Mouse (Mus musculus) mouse trophoblast stem cell (cell line): Measurements from ENCODE around the gene Ddx59.

Experiments
- in situ Hi-C, 2 experiments: fragments of 300-500 bp; cut with MseI, MboI; formaldehyde crosslinking; loops; 2 replicates in 1 of 2; 3 replicates in 1 of 2; pipeline ENCODE4 v1.15.1; 2025

Gene Ddx59

DNA sequence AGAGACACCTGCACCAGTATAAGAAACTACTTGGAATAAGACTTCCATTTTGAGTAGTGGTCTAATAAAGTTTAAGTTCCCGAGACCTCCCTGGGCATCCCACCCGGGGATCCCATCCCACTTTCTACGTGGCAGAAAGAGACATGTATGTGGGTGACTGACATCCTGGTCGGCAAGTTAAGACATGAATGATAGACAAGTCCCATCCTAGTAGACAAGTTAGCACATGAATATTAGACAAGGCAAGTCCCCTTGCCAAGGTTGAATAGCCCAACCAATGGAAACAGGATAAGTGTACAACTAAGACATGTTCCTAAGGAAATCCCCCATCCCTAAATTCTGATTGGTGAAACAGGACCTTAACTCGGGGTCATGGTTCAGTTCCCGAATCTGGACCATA, 34.5 kb downstream of the Ddx59 start:
- in situ Hi-C loops = no loop called here

- in situ Hi-C loops = no loop called here
Measured at GRCm38 (mm10) chr1:136450206-136450605, 35.1 kb downstream of the Ddx59 start.

- in situ Hi-C loops = no loop called here
Measured at GRCm38 (mm10) chr1:136452421-136452820, 37.4 kb downstream of the Ddx59 start.

DNA sequence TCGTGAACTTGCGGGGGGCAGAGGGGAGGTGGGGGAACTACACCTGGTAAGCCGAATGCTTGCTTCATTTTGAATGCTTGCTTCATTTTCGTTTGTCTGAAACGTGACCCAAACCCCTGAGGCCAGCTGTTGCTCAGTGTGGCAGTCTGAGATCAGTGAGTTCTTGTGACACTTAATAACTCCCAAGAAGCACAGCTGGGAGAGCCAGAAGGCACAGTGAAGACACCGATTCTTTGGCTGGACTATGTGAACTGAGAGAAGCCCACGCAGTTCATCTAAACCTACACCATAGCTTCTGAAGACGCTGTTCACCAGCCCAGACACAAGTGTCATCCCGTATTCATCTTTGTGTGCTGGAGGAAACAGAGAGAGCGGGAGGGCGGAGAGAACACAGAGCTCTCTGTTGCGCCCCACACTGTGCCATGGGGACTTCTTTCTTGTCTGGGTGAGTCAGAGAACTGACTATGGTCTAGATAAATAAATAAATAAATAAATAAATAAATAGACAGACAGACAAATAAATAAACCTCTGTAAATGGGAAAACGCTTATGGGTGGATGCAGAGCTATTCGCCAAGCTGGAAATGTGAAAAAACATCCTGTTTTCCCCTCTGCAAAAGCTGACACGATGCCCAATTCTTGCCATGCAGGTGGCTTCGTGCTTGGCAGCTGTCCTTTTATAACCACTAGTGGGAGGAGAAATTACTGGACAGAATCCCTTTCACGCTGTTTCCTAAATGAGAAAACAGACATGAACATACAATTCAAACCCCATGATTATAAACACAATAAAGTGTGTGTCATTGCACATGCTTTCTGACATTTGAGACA, 40.9 kb downstream of the Ddx59 start:
- in situ Hi-C loops = no loop called here

DNA sequence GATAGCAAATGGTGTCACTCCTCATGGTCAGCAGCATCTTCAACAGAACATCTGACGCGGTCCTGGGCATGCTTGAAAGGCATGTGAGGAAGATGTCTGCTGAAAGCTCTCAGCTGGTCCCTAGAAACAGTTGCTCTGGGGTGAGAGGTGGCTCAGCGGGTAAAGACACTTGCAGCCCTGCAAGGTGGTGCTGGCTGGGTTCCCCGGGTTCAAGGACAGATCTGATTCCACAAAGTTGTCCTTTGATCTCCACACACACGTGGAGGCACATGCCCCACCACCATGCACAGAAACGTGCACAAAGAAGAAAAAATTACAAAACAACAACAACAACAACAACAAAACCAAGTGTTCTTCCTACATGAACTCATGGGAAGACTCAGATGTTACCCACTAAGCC, 41.7 kb downstream of the Ddx59 start:
- in situ Hi-C loops = no loop called here

DNA sequence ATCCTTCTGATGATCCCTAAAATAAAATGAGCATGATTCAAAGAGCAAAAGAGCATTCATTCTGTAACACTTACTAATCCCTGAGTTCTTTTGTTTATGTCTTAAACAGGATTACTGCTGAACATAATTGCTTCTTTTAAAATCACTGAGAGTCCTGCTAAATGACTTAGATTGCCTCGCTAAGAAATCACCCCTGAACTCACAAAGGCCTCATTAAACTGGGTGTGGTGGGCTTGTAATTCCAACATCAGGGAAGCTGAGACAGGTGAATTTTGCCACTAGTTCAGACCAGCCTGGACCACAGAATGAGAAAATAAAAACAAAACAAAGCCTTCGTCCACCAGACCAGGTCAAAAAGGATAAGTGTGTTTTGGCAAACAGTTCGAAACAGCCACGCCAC, 42.3 kb downstream of the Ddx59 start:
- in situ Hi-C loops = no loop called here

GRCm38 (mm10) chr1:136458691-136459245, 43.7 kb downstream of the Ddx59 start:
- in situ Hi-C loops = no loop called here

- in situ Hi-C loops = no loop called here
Measured at GRCm38 (mm10) chr1:136462443-136462842, 47.4 kb downstream of the Ddx59 start.

DNA sequence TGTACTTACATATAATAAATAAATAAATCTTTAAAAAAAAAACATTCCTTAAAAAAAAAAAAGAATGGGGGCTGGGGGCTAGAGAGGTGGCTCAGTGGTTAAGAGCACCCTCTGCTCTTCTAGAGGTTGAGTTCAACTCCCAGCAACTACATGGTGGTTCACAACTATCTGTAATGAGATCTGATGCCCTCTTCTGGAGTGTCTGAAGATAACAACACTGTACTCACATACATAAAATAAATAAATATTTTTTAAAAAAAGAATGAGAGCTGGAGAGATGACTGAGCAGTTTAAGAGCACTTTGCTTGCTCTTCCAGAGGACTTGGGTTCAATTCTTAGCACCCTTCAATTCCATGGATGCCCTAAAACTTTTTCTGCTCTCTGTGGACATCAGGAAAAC, 50.1 kb downstream of the Ddx59 start:
- in situ Hi-C loops = no loop called here

- in situ Hi-C loops = no loop called here
Measured at GRCm38 (mm10) chr1:136466143-136466811, 51.2 kb downstream of the Ddx59 start, which contains the start of gene Kif14. Gene Kif14, plus strand, starts transcription at chr1:136466343.

DNA sequence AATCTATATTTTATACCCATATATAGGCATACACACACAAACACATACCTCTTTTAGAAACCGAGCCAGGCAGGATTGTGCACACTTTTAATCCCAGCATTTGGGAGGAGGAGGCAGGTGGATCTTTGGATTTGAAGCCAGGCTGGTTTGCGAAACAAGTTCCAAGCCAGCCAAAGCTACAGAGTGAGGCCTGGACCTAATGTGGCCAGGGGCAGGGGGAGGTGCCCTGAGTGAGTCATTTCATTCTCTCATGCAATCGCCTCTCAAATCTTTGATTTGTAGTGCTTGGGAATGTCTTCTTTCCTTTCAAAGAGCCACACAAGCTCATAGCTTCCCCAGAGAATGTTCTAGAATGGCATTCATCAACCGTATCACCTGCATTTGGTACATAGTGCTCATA, 54.3 kb downstream of the Ddx59 start:
- in situ Hi-C loops = no loop called here

GRCm38 (mm10) chr1:136470471-136470870, 55.4 kb downstream of the Ddx59 start:
- in situ Hi-C loops = no loop called here
